Mouse (Mus musculus): ENCODE results near the gene Bcl3. TPM values are rescaled to one million over a fixed set of nuclear protein-coding genes. Genes with fewer than 3 reads are reported as not detected.
A peak's percentile ranks its signal among the peaks of the same experiment; 100 is the strongest.
"Not testable (repeated sequence)": the region's sequence is repeated elsewhere in the genome, so short reads cannot be mapped to it uniquely, and the experiment has no call there.

Gene Bcl3
- polyA plus RNA-seq, 1 experiment from 2014 or later: 4.4 TPM

GRCm38 (mm10) chr7:19802995-19803394, 19.6 kb downstream of the Bcl3 start:
- Histone ChIP-seq H3K27me3 (ENCODE audit: insufficient read depth, low read length) (no peaks in the 10 kb centered on the region), H3K4me1 (ENCODE audit: insufficient read depth) (no peaks in the 10 kb centered on the region), H3K36me3 (ENCODE audit: insufficient read depth) (no peaks in the 10 kb centered on the region), H3K4me2 (no peak overlapping the region), H3K4me3 (ENCODE audit: low read depth, low read length) (no peak overlapping the region), H3K27ac (ENCODE audit: low read depth) (no peak overlapping the region), H3K9me3 (ENCODE audit: low read depth, low read length) (no peaks in the 10 kb centered on the region), H3K9ac (no peak overlapping the region)
- peak; percentile 96 for TF ChIP-seq CTCF (IDR thresholded peaks at IDR 0.05; ENCODE audit: low read depth)
- WGBS: 16% methylated on average over 7 of the region's 7 CpGs
- DNase-seq (peak; percentile 88), ATAC-seq (ENCODE audit: insufficient read depth) (peak; percentile 28; the same call in 1 of the 2 replicates)

GRCm38 (mm10) chr7:19800764-19801163, 21.8 kb downstream of the Bcl3 start:
- ATAC-seq (ENCODE audit: insufficient read depth): no peak
- Histone ChIP-seq H3K27me3 (ENCODE audit: insufficient read depth, low read length) (peaks cover 16% of the 10 kb centered on the region), H3K9me3 (ENCODE audit: low read depth, low read length) (no peaks in the 10 kb centered on the region), H3K9ac (no peak overlapping the region), H3K4me2 (no peak overlapping the region), H3K27ac (ENCODE audit: low read depth) (no peak overlapping the region), H3K4me3 (ENCODE audit: low read depth, low read length) (no peak overlapping the region), H3K4me1 (ENCODE audit: insufficient read depth) (no peaks in the 10 kb centered on the region), H3K36me3 (ENCODE audit: insufficient read depth) (no peaks in the 10 kb centered on the region)
- peak; percentile 88 for TF ChIP-seq CTCF (IDR thresholded peaks at IDR 0.05; ENCODE audit: low read depth)
- WGBS: 11% methylated on average over 2 of the region's 2 CpGs
- peak; percentile 86 for DNase-seq

- 4% methylated on average over 32 of the region's 32 CpGs for WGBS
- TF ChIP-seq CTCF (IDR thresholded peaks at IDR 0.05; ENCODE audit: low read depth): peak; percentile 89
Measured at GRCm38 (mm10) chr7:19796697-19797588, 25.6 kb downstream of the Bcl3 start, which contains the start of gene Cblc. Gene Cblc (minus strand): TSS chr7:19796809.

GRCm38 (mm10) chr7:19796254-19796653, 26.3 kb downstream of the Bcl3 start:
- no peak for DNase-seq
- no peak for ATAC-seq (ENCODE audit: insufficient read depth)
- H3K4me1 ChIP-seq (ENCODE audit: insufficient read depth): no peaks in the 10 kb centered on the region
- peak overlapping the region; percentile 38 for H3K4me3 ChIP-seq (ENCODE audit: low read depth, low read length)
- peak overlapping the region; percentile 57 for H3K4me2 ChIP-seq
- H3K9ac ChIP-seq: peak overlapping the region; percentile 47
- H3K9me3 ChIP-seq (ENCODE audit: low read depth, low read length): no peaks in the 10 kb centered on the region
- no peaks in the 10 kb centered on the region for H3K36me3 ChIP-seq (ENCODE audit: insufficient read depth)
- no peak for TF ChIP-seq CTCF (IDR thresholded peaks at IDR 0.05; ENCODE audit: low read depth)
- WGBS: 8% methylated on average over 18 of the region's 18 CpGs
- H3K27me3 ChIP-seq (ENCODE audit: insufficient read depth, low read length): peaks cover 18% of the 10 kb centered on the region
- no peak overlapping the region for H3K27ac ChIP-seq (ENCODE audit: low read depth)

More at GRCm38 (mm10) chr7:19796697-19797588, 25.6 kb downstream of the Bcl3 start, which contains the start of gene Cblc:
- ATAC-seq (ENCODE audit: insufficient read depth): peak; percentile 92
- Histone ChIP-seq H3K9ac (peak within 1 kb of the TSS; percentile 47), H3K27me3 (ENCODE audit: insufficient read depth, low read length) (peaks cover 18% of the 10 kb centered on the region), H3K36me3 (ENCODE audit: insufficient read depth) (no peaks in the 10 kb centered on the region), H3K27ac (ENCODE audit: low read depth) (peak within 1 kb of the TSS; percentile 78), H3K9me3 (ENCODE audit: low read depth, low read length) (no peaks in the 10 kb centered on the region), H3K4me2 (peak within 1 kb of the TSS; percentile 57), H3K4me1 (ENCODE audit: insufficient read depth) (no peaks in the 10 kb centered on the region), H3K4me3 (ENCODE audit: low read depth, low read length) (peak within 1 kb of the TSS; percentile 38)
- DNase-seq: peak; percentile 84

- DNase-seq (no peak), ATAC-seq (ENCODE audit: insufficient read depth) (no peak)
- H3K9ac ChIP-seq: no peak overlapping the region
- no peak overlapping the region for H3K4me2 ChIP-seq
- no peaks in the 10 kb centered on the region for H3K36me3 ChIP-seq (ENCODE audit: insufficient read depth)
- H3K4me1 ChIP-seq (ENCODE audit: insufficient read depth): no peaks in the 10 kb centered on the region
- WGBS: 64% methylated on average over 2 of the region's 2 CpGs
- H3K27me3 ChIP-seq (ENCODE audit: insufficient read depth, low read length): peaks cover 18% of the 10 kb centered on the region
- no peak for TF ChIP-seq CTCF (IDR thresholded peaks at IDR 0.05; ENCODE audit: low read depth)
- H3K9me3 ChIP-seq (ENCODE audit: low read depth, low read length): no peaks in the 10 kb centered on the region
- H3K4me3 ChIP-seq (ENCODE audit: low read depth, low read length): no peak overlapping the region
- no peak overlapping the region for H3K27ac ChIP-seq (ENCODE audit: low read depth)
Measured at GRCm38 (mm10) chr7:19795236-19795635, 27.3 kb downstream of the Bcl3 start.

- WGBS: 73% methylated on average over 19 of the region's 19 CpGs
- Histone ChIP-seq H3K4me3 (ENCODE audit: low read depth, low read length) (no peak overlapping the region), H3K4me1 (ENCODE audit: insufficient read depth) (no peaks in the 10 kb centered on the region), H3K36me3 (ENCODE audit: insufficient read depth) (no peaks in the 10 kb centered on the region), H3K9ac (no peak overlapping the region), H3K4me2 (no peak overlapping the region), H3K27me3 (ENCODE audit: insufficient read depth, low read length) (peaks cover 18% of the 10 kb centered on the region), H3K27ac (ENCODE audit: low read depth) (no peak overlapping the region), H3K9me3 (ENCODE audit: low read depth, low read length) (no peaks in the 10 kb centered on the region)
- DNase-seq (no peak), ATAC-seq (ENCODE audit: insufficient read depth) (no peak)
- no peak for TF ChIP-seq CTCF (IDR thresholded peaks at IDR 0.05; ENCODE audit: low read depth)
Measured at GRCm38 (mm10) chr7:19792701-19793630, 29.6 kb downstream of the Bcl3 start.

- H3K4me2 ChIP-seq; H3K9me3 ChIP-seq (ENCODE audit: low read depth, low read length); H3K27me3 ChIP-seq (ENCODE audit: insufficient read depth, low read length); H3K27ac ChIP-seq (ENCODE audit: low read depth); H3K36me3 ChIP-seq (ENCODE audit: insufficient read depth); H3K4me3 ChIP-seq (ENCODE audit: low read depth, low read length); H3K4me1 ChIP-seq (ENCODE audit: insufficient read depth); DNase-seq; ATAC-seq (ENCODE audit: insufficient read depth); H3K9ac ChIP-seq: not testable (repeated sequence)
- 89% methylated on average over 2 of the region's 2 CpGs for WGBS
Measured at GRCm38 (mm10) chr7:19791504-19791903, 31.1 kb downstream of the Bcl3 start.

Measured in lung, embryonic 14.5 days (tissue).